Comparison of ENCODE assay signal across 7 mouse cellular contexts in genomic region chr4:84672181-84672791, GRCm38 (mm10). TPM values are rescaled to one million over a fixed set of nuclear protein-coding genes. Genes with fewer than 3 reads are reported as not detected.
DNase-seq lines count a peak whose midpoint lies in the region; ATAC-seq and TF ChIP-seq lines count a peak whose summit lies in the region.

No protein-coding gene starts in this region.

- 0 out of 2 replicates have a peak, but pooled peaks cover 4% of the 10 kb centered on the region for H3K4me1 ChIP-seq in lung, postnatal 0 days (ENCODE audit: insufficient read depth, low read depth, low read length)
- H3K4me1 ChIP-seq in embryonic fibroblast, embryonic 13.5 days (ENCODE audit: control insufficient read depth, insufficient read depth, low read length): peaks cover 20% of the 10 kb centered on the region
- H3K4me1 ChIP-seq in limb, embryonic 14.5 days (ENCODE audit: control insufficient read depth, insufficient read depth, low read length): peaks cover 32% of the 10 kb centered on the region
- H3K4me1 ChIP-seq in stomach, embryonic 15.5 days: no peaks in the 10 kb centered on the region

- no peak for TF ChIP-seq CTCF in lung, postnatal 0 days (IDR thresholded peaks at IDR 0.05)
- no peak for TF ChIP-seq CTCF in embryonic fibroblast, embryonic 13.5 days (IDR thresholded peaks at IDR 0.05; ENCODE audit: borderline replicate concordance, insufficient read depth, low read length)

- ATAC-seq in lung, postnatal 0 days: no peak
- ATAC-seq in limb, embryonic 14.5 days (ENCODE audit: low FRiP score, low read depth): no peak
- no peak for ATAC-seq in stomach, embryonic 15.5 days (ENCODE audit: insufficient read depth, low FRiP score, low read depth)

- no peak overlapping the region for H3K27ac ChIP-seq in lung, postnatal 0 days (ENCODE audit: low read length)
- H3K27ac ChIP-seq in embryonic fibroblast, embryonic 13.5 days (ENCODE audit: insufficient read depth, low read length): peak overlapping the region; percentile 91
- H3K27ac ChIP-seq in limb, embryonic 14.5 days (replicated peaks; ENCODE audit: low read depth, low read length): 0 out of 2 replicates have a peak overlapping the region, but pooled peaks have one; percentile 43
- H3K27ac ChIP-seq in stomach, embryonic 15.5 days: no peak overlapping the region

- peaks cover 24% of the 10 kb centered on the region for H3K27me3 ChIP-seq in lung, postnatal 0 days (replicated peaks; ENCODE audit: insufficient read depth, low read length)
- no peaks in the 10 kb centered on the region for H3K27me3 ChIP-seq in limb, embryonic 14.5 days (ENCODE audit: control insufficient read depth, insufficient read depth, low read length)
- H3K27me3 ChIP-seq in stomach, embryonic 15.5 days (replicated peaks): no peaks in the 10 kb centered on the region

- TF ChIP-seq EP300 in lung, postnatal 0 days (IDR thresholded peaks at IDR 0.05): no peak

- no peak overlapping the region for H3K9ac ChIP-seq in lung, postnatal 0 days (replicated peaks; ENCODE audit: low read depth)
- H3K9ac ChIP-seq in limb, embryonic 14.5 days (ENCODE audit: low read depth, low read length, severe bottlenecking): peak overlapping the region; percentile 43
- no peak overlapping the region for H3K9ac ChIP-seq in stomach, embryonic 15.5 days

- WGBS in lung, postnatal 0 days: 16% methylated on average over 14 of the region's 14 CpGs
- WGBS in limb, embryonic 14.5 days: 10% methylated on average over 14 of the region's 14 CpGs
- WGBS in stomach, embryonic 15.5 days: 21% methylated on average over 14 of the region's 14 CpGs

- TF ChIP-seq POLR2A in embryonic fibroblast, embryonic 13.5 days (IDR thresholded peaks at IDR 0.05; ENCODE audit: low read depth, low read length): no peak; the same call in 1 of the 2 replicates
- TF ChIP-seq POLR2A in limb, embryonic 14.5 days (IDR thresholded peaks at IDR 0.05; ENCODE audit: borderline replicate concordance, extremely low read depth, insufficient read depth, insufficient read length): no peak

- DNase-seq in lung, postnatal 0 days (ENCODE audit: low spot score): peak; percentile 16
- DNase-seq in lung, postnatal 10 days: no peak
- DNase-seq in limb, embryonic 14.5 days (ENCODE audit: low spot score): no peak
- DNase-seq in cerebellum, adult 11 months: no peak
- no peak for DNase-seq in right cerebral cortex, adult 2 months (ENCODE audit: low spot score in 2 of 2)

- H3K36me3 ChIP-seq in lung, postnatal 0 days (ENCODE audit: insufficient read depth, low read length): no peaks in the 10 kb centered on the region
- no peaks in the 10 kb centered on the region for H3K36me3 ChIP-seq in limb, embryonic 14.5 days (ENCODE audit: control insufficient read depth, insufficient read depth, low read length)
- H3K36me3 ChIP-seq in stomach, embryonic 15.5 days: no peaks in the 10 kb centered on the region

- no peaks in the 10 kb centered on the region for H3K9me3 ChIP-seq in lung, postnatal 0 days (ENCODE audit: low read length)
- no peaks in the 10 kb centered on the region for H3K9me3 ChIP-seq in limb, embryonic 14.5 days (ENCODE audit: control insufficient read depth, low read length)
- H3K9me3 ChIP-seq in stomach, embryonic 15.5 days: no peaks in the 10 kb centered on the region

- H3K4me2 ChIP-seq in lung, postnatal 0 days (replicated peaks; ENCODE audit: low read depth, low read length): no peak overlapping the region
- H3K4me2 ChIP-seq in limb, embryonic 14.5 days (replicated peaks; ENCODE audit: low read depth, low read length, severe bottlenecking): peak overlapping the region; percentile 88
- H3K4me2 ChIP-seq in stomach, embryonic 15.5 days: peak overlapping the region; percentile 90

- H3K4me3 ChIP-seq in lung, postnatal 0 days (ENCODE audit: low read depth, low read length): no peak overlapping the region
- H3K4me3 ChIP-seq in embryonic fibroblast, embryonic 13.5 days (ENCODE audit: insufficient read depth, low read length): peak overlapping the region; percentile 28
- peak overlapping the region; percentile 63 for H3K4me3 ChIP-seq in limb, embryonic 14.5 days (replicated peaks; ENCODE audit: low read length)
- no peak overlapping the region for H3K4me3 ChIP-seq in stomach, embryonic 15.5 days (replicated peaks)

RNA-seq across cellular contexts. Expression of gene Bnc2, which starts 2.8 kb away (rescaled TPM):
- polyA plus RNA-seq in lung, postnatal 0 days (2015; fragmentation: Nextera tagmentation; extraction: Ambion mirVana): 1.9 and 2.9 TPM in 2 replicates
- 31.7 and 48.4 TPM in 2 replicates for polyA plus RNA-seq in embryonic fibroblast, embryonic 13.5 days (2011; ENCODE audit: insufficient read length, low read depth, missing spikeins)
- polyA plus RNA-seq in limb, embryonic 14.5 days (2012; rRNA removed): 24.3 and 36.8 TPM in 2 replicates
- polyA plus RNA-seq in limb, embryonic 14.5 days (2014; fragmentation: Nextera tagmentation; extraction: Ambion mirVana): 25.7 and 32.9 TPM in 2 replicates
- 18.0 and 20.2 TPM in 2 replicates for polyA plus RNA-seq in stomach, embryonic 15.5 days (2015; fragmentation: Nextera tagmentation; extraction: Ambion mirVana)

Comparison
In these comparisons a context has a peak if more than half of its experiments do, and no peak if none do; other contexts are left out.
1. H3K27ac ChIP-seq: peak in embryonic fibroblast, embryonic 13.5 days (single experiment) and limb, embryonic 14.5 days (single experiment); none in lung, postnatal 0 days (single experiment) and stomach, embryonic 15.5 days (single experiment).
2. H3K4me3 ChIP-seq: peak in embryonic fibroblast, embryonic 13.5 days (single experiment) and limb, embryonic 14.5 days (single experiment); none in lung, postnatal 0 days (single experiment) and stomach, embryonic 15.5 days (single experiment).